Mouse (Mus musculus): Measurements from ENCODE around the gene Sectm1a. TPM values are rescaled to one million over a fixed set of nuclear protein-coding genes. Genes with fewer than 3 reads are reported as not detected.

Gene Sectm1a
- polyA plus RNA-seq, 1 experiment from 2014 or later = 0.32 TPM

GRCm38 (mm10) chr11:121059471-121059870 is 21.5 kb downstream of the Sectm1a start:
- no peaks in the 10 kb centered on the region for H3K9me3 ChIP-seq (ENCODE audit: control insufficient read depth, low read length)
- no peaks in the 10 kb centered on the region; the same call in 1 of the 2 replicates for H3K4me1 ChIP-seq (replicated peaks; ENCODE audit: control insufficient read depth, insufficient read depth, low read length)
- ATAC-seq (replicated peaks; ENCODE audit: low FRiP score) (no peak), DNase-seq (ENCODE audit: low spot score) (no peak)
- H3K4me3 ChIP-seq (ENCODE audit: low read depth, low read length) = no peak overlapping the region
- no peaks in the 10 kb centered on the region for H3K36me3 ChIP-seq (ENCODE audit: control insufficient read depth, insufficient read depth, low read length)
- H3K9ac ChIP-seq (ENCODE audit: low read depth, low read length) = no peak overlapping the region
- H3K4me2 ChIP-seq = no peak overlapping the region
- H3K27ac ChIP-seq (ENCODE audit: low read depth, low read length) = no peak overlapping the region
- 77% methylated on average over 4 of the region's 4 CpGs for WGBS
- H3K27me3 ChIP-seq (replicated peaks; ENCODE audit: control insufficient read depth, insufficient read depth, low read length) = no peaks in the 10 kb centered on the region

- DNase-seq (ENCODE audit: low spot score) (no peak), ATAC-seq (replicated peaks; ENCODE audit: low FRiP score) (no peak)
- Histone ChIP-seq H3K9me3 (ENCODE audit: control insufficient read depth, low read length) (no peaks in the 10 kb centered on the region), H3K4me2 (no peak overlapping the region), H3K27me3 (replicated peaks; ENCODE audit: control insufficient read depth, insufficient read depth, low read length) (no peaks in the 10 kb centered on the region), H3K27ac (ENCODE audit: low read depth, low read length) (no peak overlapping the region), H3K36me3 (ENCODE audit: control insufficient read depth, insufficient read depth, low read length) (no peaks in the 10 kb centered on the region), H3K4me1 (replicated peaks; ENCODE audit: control insufficient read depth, insufficient read depth, low read length) (no peaks in the 10 kb centered on the region; the same call in 1 of the 2 replicates), H3K9ac (ENCODE audit: low read depth, low read length) (no peak overlapping the region), H3K4me3 (ENCODE audit: low read depth, low read length) (no peak overlapping the region)
- 89% methylated on average over 4 of the region's 4 CpGs for WGBS
Observed at GRCm38 (mm10) chr11:121058956-121059355, 22.1 kb downstream of the Sectm1a start.

- no peak for ATAC-seq (replicated peaks; ENCODE audit: low FRiP score)
- H3K36me3 ChIP-seq (ENCODE audit: control insufficient read depth, insufficient read depth, low read length) = no peaks in the 10 kb centered on the region
- H3K27ac ChIP-seq (ENCODE audit: low read depth, low read length) = no peak overlapping the region
- no peaks in the 10 kb centered on the region; the same call in 1 of the 2 replicates for H3K4me1 ChIP-seq (replicated peaks; ENCODE audit: control insufficient read depth, insufficient read depth, low read length)
- no peaks in the 10 kb centered on the region for H3K27me3 ChIP-seq (replicated peaks; ENCODE audit: control insufficient read depth, insufficient read depth, low read length)
- no peak for DNase-seq (ENCODE audit: low spot score)
- no peak overlapping the region for H3K4me2 ChIP-seq
- H3K9me3 ChIP-seq (ENCODE audit: control insufficient read depth, low read length) = no peaks in the 10 kb centered on the region
- H3K4me3 ChIP-seq (ENCODE audit: low read depth, low read length) = no peak overlapping the region
- H3K9ac ChIP-seq (ENCODE audit: low read depth, low read length) = no peak overlapping the region
- WGBS = 77% methylated on average over 5 of the region's 5 CpGs
Observed at GRCm38 (mm10) chr11:121058122-121058521, 22.9 kb downstream of the Sectm1a start.

DNA sequence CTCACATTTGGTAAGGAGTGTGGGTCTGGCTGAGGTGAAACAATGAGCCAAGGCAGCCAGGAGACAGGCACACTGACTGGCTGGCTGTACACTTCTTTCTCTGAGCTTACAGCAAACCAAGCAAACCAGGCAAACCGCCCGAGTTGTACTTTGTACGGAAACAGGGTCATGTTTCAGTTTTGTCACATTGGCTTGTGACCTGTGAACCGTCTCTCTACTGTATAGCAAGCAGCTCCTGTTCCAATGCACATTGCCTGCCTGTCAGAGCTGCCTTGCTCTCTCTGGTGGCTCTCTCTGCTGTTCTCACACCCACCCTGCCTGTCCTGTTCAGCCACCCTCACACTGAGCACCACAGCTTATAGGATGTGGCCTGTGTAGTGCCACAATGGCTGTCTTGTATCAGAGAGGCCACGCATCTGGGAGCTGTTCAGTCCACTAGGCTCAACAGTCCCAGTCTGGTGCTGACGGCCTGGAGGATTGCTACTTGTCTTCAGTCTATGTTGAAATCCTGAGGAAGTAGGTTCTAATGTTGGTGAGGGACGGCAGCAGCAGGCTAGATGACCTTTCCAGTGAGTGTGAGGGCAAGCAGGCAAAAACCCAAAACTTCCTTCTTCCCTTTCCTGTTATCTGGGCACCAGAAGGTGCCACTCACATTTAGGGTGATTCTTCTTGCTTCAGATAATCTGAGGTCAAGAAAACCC is 24.3 kb downstream of the Sectm1a start:
- WGBS = 54% methylated on average over 7 of the region's 7 CpGs
- H3K4me3 ChIP-seq (ENCODE audit: low read depth, low read length) = no peak overlapping the region
- H3K9ac ChIP-seq (ENCODE audit: low read depth, low read length) = no peak overlapping the region
- peak overlapping the region; percentile 57 for H3K27ac ChIP-seq (ENCODE audit: low read depth, low read length)
- no peaks in the 10 kb centered on the region for H3K27me3 ChIP-seq (replicated peaks; ENCODE audit: control insufficient read depth, insufficient read depth, low read length)
- H3K36me3 ChIP-seq (ENCODE audit: control insufficient read depth, insufficient read depth, low read length) = no peaks in the 10 kb centered on the region
- no peaks in the 10 kb centered on the region; the same call in 1 of the 2 replicates for H3K4me1 ChIP-seq (replicated peaks; ENCODE audit: control insufficient read depth, insufficient read depth, low read length)
- DNase-seq (ENCODE audit: low spot score) (no peak), ATAC-seq (replicated peaks; ENCODE audit: low FRiP score) (peak; percentile 43)
- 0 out of 2 replicates have a peak overlapping the region, but pooled peaks have one; percentile 7 for H3K4me2 ChIP-seq
- no peaks in the 10 kb centered on the region for H3K9me3 ChIP-seq (ENCODE audit: control insufficient read depth, low read length)

DNA sequence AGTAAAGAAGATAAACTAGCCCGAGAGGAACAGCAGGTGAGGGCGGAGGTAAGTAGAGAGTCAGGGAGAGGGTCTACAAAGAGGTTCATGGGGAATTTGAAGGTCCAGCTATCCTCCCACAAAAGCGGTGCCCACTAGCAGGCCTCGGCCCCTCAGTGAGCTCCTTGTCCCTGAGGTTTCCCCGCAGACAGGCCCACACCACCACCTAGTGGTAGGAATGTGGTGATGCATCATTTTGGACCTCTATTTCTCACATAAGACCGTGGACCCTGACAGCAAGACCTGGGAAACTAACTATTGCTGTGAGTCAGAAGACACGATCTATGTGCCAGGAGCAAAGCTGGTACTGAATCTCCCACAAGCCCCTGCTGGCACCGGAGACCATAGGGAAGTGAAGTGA is 27.5 kb downstream of the Sectm1a start:
- Histone ChIP-seq H3K36me3 (ENCODE audit: control insufficient read depth, insufficient read depth, low read length) (no peaks in the 10 kb centered on the region), H3K9me3 (ENCODE audit: control insufficient read depth, low read length) (no peaks in the 10 kb centered on the region), H3K4me2 (no peak overlapping the region), H3K4me1 (replicated peaks; ENCODE audit: control insufficient read depth, insufficient read depth, low read length) (no peaks in the 10 kb centered on the region; the same call in 1 of the 2 replicates), H3K27me3 (replicated peaks; ENCODE audit: control insufficient read depth, insufficient read depth, low read length) (no peaks in the 10 kb centered on the region), H3K27ac (ENCODE audit: low read depth, low read length) (no peak overlapping the region), H3K4me3 (ENCODE audit: low read depth, low read length) (no peak overlapping the region), H3K9ac (ENCODE audit: low read depth, low read length) (no peak overlapping the region)
- ATAC-seq (replicated peaks; ENCODE audit: low FRiP score) (no peak), DNase-seq (ENCODE audit: low spot score) (peak; percentile 68)
- 13% methylated on average over 8 of the region's 8 CpGs for WGBS

GRCm38 (mm10) chr11:121052387-121052786 is 28.6 kb downstream of the Sectm1a start:
- no peak overlapping the region for H3K27ac ChIP-seq (ENCODE audit: low read depth, low read length)
- no peak overlapping the region for H3K4me2 ChIP-seq
- no peak overlapping the region for H3K9ac ChIP-seq (ENCODE audit: low read depth, low read length)
- WGBS = 69% methylated on average over 4 of the region's 4 CpGs
- no peaks in the 10 kb centered on the region for H3K36me3 ChIP-seq (ENCODE audit: control insufficient read depth, insufficient read depth, low read length)
- ATAC-seq (replicated peaks; ENCODE audit: low FRiP score) = no peak
- no peak for DNase-seq (ENCODE audit: low spot score)
- no peaks in the 10 kb centered on the region for H3K27me3 ChIP-seq (replicated peaks; ENCODE audit: control insufficient read depth, insufficient read depth, low read length)
- H3K4me3 ChIP-seq (ENCODE audit: low read depth, low read length) = no peak overlapping the region
- no peaks in the 10 kb centered on the region for H3K9me3 ChIP-seq (ENCODE audit: control insufficient read depth, low read length)
- no peaks in the 10 kb centered on the region; the same call in 1 of the 2 replicates for H3K4me1 ChIP-seq (replicated peaks; ENCODE audit: control insufficient read depth, insufficient read depth, low read length)

DNA sequence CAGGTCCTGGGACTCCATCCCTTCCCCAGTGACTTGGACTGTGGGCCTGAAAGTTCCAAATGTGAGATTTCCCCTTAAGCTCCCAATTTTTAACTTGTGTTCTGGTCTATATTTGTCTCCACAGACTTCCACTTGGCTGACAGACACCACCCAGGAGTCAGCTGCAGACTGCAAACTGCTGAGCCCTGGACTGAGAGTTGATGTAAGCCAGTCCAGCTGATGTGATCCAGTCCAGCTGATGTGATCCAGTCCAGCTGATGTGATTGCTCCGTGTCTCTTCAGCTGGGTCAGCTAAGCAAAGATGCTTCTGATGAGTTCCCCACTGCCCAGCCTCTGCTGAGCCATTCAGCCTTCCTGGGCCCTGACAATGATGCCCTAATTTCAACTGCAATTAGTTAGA is 29.2 kb downstream of the Sectm1a start:
- WGBS = 50% methylated on average over 1 of the region's 1 CpGs
- Histone ChIP-seq H3K4me1 (replicated peaks; ENCODE audit: control insufficient read depth, insufficient read depth, low read length) (no peaks in the 10 kb centered on the region; the same call in 1 of the 2 replicates), H3K27me3 (replicated peaks; ENCODE audit: control insufficient read depth, insufficient read depth, low read length) (no peaks in the 10 kb centered on the region), H3K9ac (ENCODE audit: low read depth, low read length) (no peak overlapping the region), H3K4me3 (ENCODE audit: low read depth, low read length) (no peak overlapping the region), H3K27ac (ENCODE audit: low read depth, low read length) (no peak overlapping the region), H3K4me2 (no peak overlapping the region), H3K36me3 (ENCODE audit: control insufficient read depth, insufficient read depth, low read length) (no peaks in the 10 kb centered on the region), H3K9me3 (ENCODE audit: control insufficient read depth, low read length) (no peaks in the 10 kb centered on the region)
- DNase-seq (ENCODE audit: low spot score) = no peak
- ATAC-seq (replicated peaks; ENCODE audit: low FRiP score) = no peak

GRCm38 (mm10) chr11:121049840-121050239 is 31.2 kb downstream of the Sectm1a start:
- Histone ChIP-seq H3K4me2 (no peak overlapping the region), H3K4me3 (ENCODE audit: low read depth, low read length) (no peak overlapping the region), H3K9ac (ENCODE audit: low read depth, low read length) (no peak overlapping the region), H3K4me1 (replicated peaks; ENCODE audit: control insufficient read depth, insufficient read depth, low read length) (no peaks in the 10 kb centered on the region; the same call in 1 of the 2 replicates), H3K9me3 (ENCODE audit: control insufficient read depth, low read length) (no peaks in the 10 kb centered on the region), H3K27ac (ENCODE audit: low read depth, low read length) (no peak overlapping the region), H3K27me3 (replicated peaks; ENCODE audit: control insufficient read depth, insufficient read depth, low read length) (no peaks in the 10 kb centered on the region), H3K36me3 (ENCODE audit: control insufficient read depth, insufficient read depth, low read length) (no peaks in the 10 kb centered on the region)
- 77% methylated on average over 1 of the region's 1 CpGs for WGBS
- no peak for DNase-seq (ENCODE audit: low spot score)
- ATAC-seq (replicated peaks; ENCODE audit: low FRiP score) = no peak

- no peaks in the 10 kb centered on the region for H3K36me3 ChIP-seq (ENCODE audit: control insufficient read depth, insufficient read depth, low read length)
- H3K4me3 ChIP-seq (ENCODE audit: low read depth, low read length) = no peak overlapping the region
- no peak for DNase-seq (ENCODE audit: low spot score)
- ATAC-seq (replicated peaks; ENCODE audit: low FRiP score) = no peak
- no peak overlapping the region for H3K9ac ChIP-seq (ENCODE audit: low read depth, low read length)
- no peak overlapping the region for H3K27ac ChIP-seq (ENCODE audit: low read depth, low read length)
- whole genome bisulfite sequencing = 49% methylated on average over 2 of the region's 2 CpGs
- H3K4me2 ChIP-seq = no peak overlapping the region
- H3K9me3 ChIP-seq (ENCODE audit: control insufficient read depth, low read length) = no peaks in the 10 kb centered on the region
- H3K4me1 ChIP-seq (replicated peaks; ENCODE audit: control insufficient read depth, insufficient read depth, low read length) = no peaks in the 10 kb centered on the region
- H3K27me3 ChIP-seq (replicated peaks; ENCODE audit: control insufficient read depth, insufficient read depth, low read length) = no peaks in the 10 kb centered on the region
Observed at GRCm38 (mm10) chr11:121047826-121048399, 33.1 kb downstream of the Sectm1a start.

Measured in liver, embryonic 11.5 days (tissue).